In genomic region chr6:90746331-90746864, GRCm38 (mm10) we compare ENCODE assay signal across 8 mouse cellular contexts.
A peak's percentile ranks its signal among the peaks of the same experiment; 100 is the strongest.
DNase-seq lines count a peak whose midpoint lies in the region; ATAC-seq and TF ChIP-seq lines count a peak whose summit lies in the region.

No protein-coding gene starts in this region.

- no peak for DNase-seq in layer of hippocampus, adult 2 months (ENCODE audit: low spot score in 2 of 2)
- DNase-seq in layer of hippocampus, postnatal 14 days (ENCODE audit: low spot score in 2 of 2), result no peak
- DNase-seq in cerebellum, adult 18-20 months, result peak; percentile 67 to 79
- DNase-seq in kidney, postnatal 10 days, result no peak
- DNase-seq in MN1 (ENCODE audit: low spot score), result no peak
- no peak for DNase-seq in adipocyte (ENCODE audit: low spot score)

- no peak overlapping the region for H3K4me3 ChIP-seq in layer of hippocampus, adult 2 months

- H3K27ac ChIP-seq in layer of hippocampus, adult 2 months, result peak overlapping the region; percentile 28; the same call in 1 of the 2 replicates

- peak; percentile 66 for TF ChIP-seq CTCF in layer of hippocampus, adult 2 months (conservative IDR thresholded peaks at IDR 0.05)

- ATAC-seq in CD4-positive, CD25-positive, alpha-beta regulatory T cell, adult 4 months, result peak; percentile 75
- ATAC-seq in megakaryocyte, adult 5-6 weeks (ENCODE audit: poor library complexity, severe bottlenecking), result peak; percentile 68

Comparison
In these comparisons a context has a peak if more than half of its experiments do, and no peak if none do; other contexts are left out.
1. DNase-seq: peak in cerebellum, adult 18-20 months (2 of 2); none in layer of hippocampus, adult 2 months (0 of 2), layer of hippocampus, postnatal 14 days (0 of 2), kidney, postnatal 10 days (single experiment), MN1 (single experiment) and adipocyte (single experiment).